Mouse (Mus musculus): ENCODE data around the gene Dgke.

DNA sequence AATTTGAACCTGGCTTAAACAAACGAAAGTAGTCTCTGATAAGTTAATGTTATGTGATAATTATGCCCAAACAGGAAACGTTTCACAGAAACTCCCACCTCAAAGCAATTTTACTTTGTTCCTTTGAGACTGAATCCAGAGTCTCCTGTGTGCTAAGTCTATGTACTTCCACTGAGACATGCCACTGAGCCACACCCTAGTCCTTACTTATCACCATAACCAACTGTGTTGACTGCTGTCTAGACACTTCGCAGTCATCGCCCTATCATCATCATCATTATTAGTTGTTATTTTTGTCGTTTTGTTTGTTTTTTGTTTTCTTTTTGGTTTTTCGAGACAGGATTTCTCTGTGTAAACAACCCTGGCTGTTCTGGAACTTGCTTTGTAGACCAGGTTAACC, 2.3 kb downstream of the Dgke start:
- TF ChIP-seq POLR2A (IDR thresholded peaks at IDR 0.05; ENCODE audit: insufficient read depth, low read length) = no peak
- TF ChIP-seq CTCF (IDR thresholded peaks at IDR 0.05; ENCODE audit: low read depth, low read length) = no peak
- TF ChIP-seq EP300 (IDR thresholded peaks at IDR 0.05; ENCODE audit: insufficient read depth, low read depth, low read length) = no peak
